Mouse (Mus musculus): Measurements from ENCODE around the gene Exoc8. TPM values are rescaled to one million over a fixed set of nuclear protein-coding genes. Genes with fewer than 3 reads are reported as not detected.

The Exoc8 gene
- polyA plus RNA-seq, 2 experiments: 2.4 to 3.7 TPM

DNA sequence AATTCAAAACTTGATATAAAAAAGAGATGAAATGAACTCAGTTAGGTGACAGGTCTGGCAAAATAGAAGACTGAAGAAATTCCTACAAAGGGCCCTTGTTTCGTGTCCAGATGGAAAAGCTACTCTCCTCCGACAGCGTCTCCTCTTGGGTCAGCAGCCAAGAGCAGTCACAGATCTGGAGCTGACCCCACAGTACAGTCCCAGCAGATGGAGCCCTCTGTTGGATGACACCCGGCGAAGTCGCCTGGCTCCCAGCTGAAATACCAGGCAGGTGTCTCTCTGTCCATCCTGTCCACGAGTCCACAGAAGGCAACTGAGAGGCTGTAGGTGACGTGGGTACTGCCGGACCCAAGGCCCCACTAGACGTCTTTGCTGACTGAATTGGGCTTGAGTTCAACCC, 12.8 kb upstream of the Exoc8 start:
- no peak overlapping the region for H3K4me3 ChIP-seq (ENCODE audit: insufficient read depth in 1 of 2, low read depth in 2 of 2, low read length in 2 of 2)
- DNase-seq (ENCODE audit: low read depth in 3 of 3, low spot score in 3 of 3) (no peak), ATAC-seq (ENCODE audit: insufficient read depth) (no peak)
- H3K4me1 ChIP-seq (replicated peaks; ENCODE audit: control insufficient read depth in 2 of 2, insufficient read depth in 2 of 2, low read length in 1 of 2): 0 out of 4 replicates have a peak, but pooled peaks cover 0 to 2% of the 10 kb centered on the region in 2 experiments
- TF ChIP-seq CTCF (IDR thresholded peaks at IDR 0.05; ENCODE audit: low read depth) (no peak), EP300 (IDR thresholded peaks at IDR 0.05; ENCODE audit: low read depth) (no peak)
- peaks cover 28% of the 10 kb centered on the region for H3K36me3 ChIP-seq (replicated peaks; ENCODE audit: control insufficient read depth, insufficient read depth, low read depth)
- no peaks in the 10 kb centered on the region for H3K9me3 ChIP-seq (ENCODE audit: control insufficient read depth, low read length)
- H3K4me2 ChIP-seq (ENCODE audit: low read depth): no peak overlapping the region
- H3K9ac ChIP-seq (replicated peaks): no peak overlapping the region
- no peaks in the 10 kb centered on the region for H3K27me3 ChIP-seq (ENCODE audit: control insufficient read depth, insufficient read depth, low read length)
- 80% methylated on average over 10 of the region's 10 CpGs for WGBS (ENCODE audit: insufficient replicate concordance)
- no peak overlapping the region for H3K27ac ChIP-seq

DNA sequence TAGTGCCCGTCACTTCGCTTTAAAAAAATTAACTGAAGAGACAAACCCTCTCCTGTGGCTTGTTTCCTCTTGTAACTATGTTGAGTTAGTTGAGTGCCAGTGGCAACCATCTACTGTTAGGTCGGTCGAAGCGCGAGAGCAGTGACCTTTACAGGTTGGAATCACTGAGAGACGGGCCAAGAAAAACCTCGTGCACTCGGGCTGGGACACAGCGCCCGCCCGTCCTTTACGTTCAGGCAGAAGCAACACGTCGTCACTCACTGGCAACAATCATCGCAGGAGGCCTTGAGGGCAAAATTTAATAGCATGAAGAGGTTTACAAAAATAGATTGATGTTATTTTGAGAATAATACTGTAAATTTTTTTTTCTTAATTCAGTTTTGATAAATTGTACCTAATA, 12.4 kb upstream of the Exoc8 start:
- Histone ChIP-seq H3K4me1 (replicated peaks; ENCODE audit: control insufficient read depth in 2 of 2, insufficient read depth in 2 of 2, low read length in 1 of 2) (0 out of 4 replicates have a peak, but pooled peaks cover 0 to 2% of the 10 kb centered on the region in 2 experiments), H3K4me3 (ENCODE audit: insufficient read depth in 1 of 2, low read depth in 2 of 2, low read length in 2 of 2) (no peak overlapping the region), H3K4me2 (ENCODE audit: low read depth) (no peak overlapping the region), H3K9me3 (ENCODE audit: control insufficient read depth, low read length) (no peaks in the 10 kb centered on the region), H3K27me3 (ENCODE audit: control insufficient read depth, insufficient read depth, low read length) (no peaks in the 10 kb centered on the region), H3K27ac (no peak overlapping the region), H3K9ac (replicated peaks) (no peak overlapping the region), H3K36me3 (replicated peaks; ENCODE audit: control insufficient read depth, insufficient read depth, low read depth) (peaks cover 31% of the 10 kb centered on the region)
- no peak for TF ChIP-seq EP300 (IDR thresholded peaks at IDR 0.05; ENCODE audit: low read depth)
- TF ChIP-seq CTCF (IDR thresholded peaks at IDR 0.05; ENCODE audit: low read depth): no peak
- DNase-seq (ENCODE audit: low read depth in 3 of 3, low spot score in 3 of 3) (no peak), ATAC-seq (ENCODE audit: insufficient read depth) (no peak)
- 92% methylated on average over 16 of the region's 16 CpGs for WGBS (ENCODE audit: insufficient replicate concordance)

DNA sequence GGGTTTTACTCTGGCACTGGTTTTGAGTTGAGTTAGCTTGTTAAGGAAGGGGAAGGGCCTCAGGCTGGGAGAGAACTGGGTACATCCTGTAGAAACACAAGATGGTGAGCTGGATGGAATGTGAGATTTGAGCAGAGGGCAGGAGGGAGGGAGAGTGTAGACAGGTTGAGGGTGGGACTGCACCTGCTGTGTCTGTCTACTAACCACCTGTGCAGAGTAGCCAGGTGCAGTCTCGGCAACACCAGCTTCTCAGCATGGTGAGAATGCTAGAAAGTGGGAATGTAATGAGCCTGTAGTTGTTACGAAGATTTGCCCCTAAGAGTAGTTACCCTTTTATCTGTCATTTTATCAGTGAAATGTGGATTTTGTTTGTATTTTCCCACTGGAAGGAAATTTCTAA, 8.0 kb upstream of the Exoc8 start:
- no peak overlapping the region for H3K4me3 ChIP-seq (ENCODE audit: insufficient read depth in 1 of 2, low read depth in 2 of 2, low read length in 2 of 2)
- DNase-seq (ENCODE audit: low read depth in 3 of 3, low spot score in 3 of 3): no peak
- WGBS (ENCODE audit: insufficient replicate concordance): 78% methylated on average over 2 of the region's 2 CpGs
- H3K4me1 ChIP-seq (replicated peaks; ENCODE audit: control insufficient read depth in 2 of 2, insufficient read depth in 2 of 2, low read length in 1 of 2): no peaks in the 10 kb centered on the region
- H3K36me3 ChIP-seq (replicated peaks; ENCODE audit: control insufficient read depth, insufficient read depth, low read depth): peaks cover 59% of the 10 kb centered on the region
- TF ChIP-seq EP300 (IDR thresholded peaks at IDR 0.05; ENCODE audit: low read depth) (no peak), CTCF (IDR thresholded peaks at IDR 0.05; ENCODE audit: low read depth) (no peak)
- H3K4me2 ChIP-seq (ENCODE audit: low read depth): no peak overlapping the region
- ATAC-seq (ENCODE audit: insufficient read depth): no peak
- no peak overlapping the region for H3K27ac ChIP-seq
- H3K27me3 ChIP-seq (ENCODE audit: control insufficient read depth, insufficient read depth, low read length): no peaks in the 10 kb centered on the region
- no peak overlapping the region for H3K9ac ChIP-seq (replicated peaks)
- no peaks in the 10 kb centered on the region for H3K9me3 ChIP-seq (ENCODE audit: control insufficient read depth, low read length)

DNA sequence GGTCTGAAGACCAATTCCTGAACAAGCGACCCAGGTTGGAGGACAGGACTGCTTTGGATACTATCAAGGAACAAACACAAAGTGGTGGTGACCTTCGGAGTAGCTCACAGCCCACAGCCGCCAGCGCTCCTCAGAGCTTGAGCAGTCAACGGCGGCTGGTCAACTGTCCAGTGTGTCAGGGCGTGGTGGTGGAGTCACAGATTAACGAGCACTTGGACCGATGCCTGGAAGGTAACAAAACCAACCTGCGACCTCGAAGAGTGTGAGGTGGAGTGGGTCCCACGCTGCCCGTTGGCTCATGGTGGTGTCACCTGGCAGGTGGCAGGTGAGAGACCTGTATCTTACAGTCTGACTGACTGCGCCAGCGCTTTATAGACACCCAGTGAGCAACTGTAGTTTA, 5.7 kb upstream of the Exoc8 start:
- no peaks in the 10 kb centered on the region for H3K9me3 ChIP-seq (ENCODE audit: control insufficient read depth, low read length)
- WGBS (ENCODE audit: insufficient replicate concordance): 88% methylated on average over 15 of the region's 15 CpGs
- DNase-seq (ENCODE audit: low read depth in 3 of 3, low spot score in 3 of 3) (no peak), ATAC-seq (ENCODE audit: insufficient read depth) (no peak)
- H3K27ac ChIP-seq: no peak overlapping the region
- peaks cover 63% of the 10 kb centered on the region for H3K36me3 ChIP-seq (replicated peaks; ENCODE audit: control insufficient read depth, insufficient read depth, low read depth)
- no peak overlapping the region for H3K4me3 ChIP-seq (ENCODE audit: insufficient read depth in 1 of 2, low read depth in 2 of 2, low read length in 2 of 2)
- H3K4me2 ChIP-seq (ENCODE audit: low read depth): no peak overlapping the region
- H3K9ac ChIP-seq (replicated peaks): no peak overlapping the region
- TF ChIP-seq CTCF (IDR thresholded peaks at IDR 0.05; ENCODE audit: low read depth): no peak
- no peak for TF ChIP-seq EP300 (IDR thresholded peaks at IDR 0.05; ENCODE audit: low read depth)
- peaks cover 6 to 9% of the 10 kb centered on the region in 2 experiments for H3K4me1 ChIP-seq (replicated peaks; ENCODE audit: control insufficient read depth in 2 of 2, insufficient read depth in 2 of 2, low read length in 1 of 2)
- H3K27me3 ChIP-seq (ENCODE audit: control insufficient read depth, insufficient read depth, low read length): no peaks in the 10 kb centered on the region

DNA sequence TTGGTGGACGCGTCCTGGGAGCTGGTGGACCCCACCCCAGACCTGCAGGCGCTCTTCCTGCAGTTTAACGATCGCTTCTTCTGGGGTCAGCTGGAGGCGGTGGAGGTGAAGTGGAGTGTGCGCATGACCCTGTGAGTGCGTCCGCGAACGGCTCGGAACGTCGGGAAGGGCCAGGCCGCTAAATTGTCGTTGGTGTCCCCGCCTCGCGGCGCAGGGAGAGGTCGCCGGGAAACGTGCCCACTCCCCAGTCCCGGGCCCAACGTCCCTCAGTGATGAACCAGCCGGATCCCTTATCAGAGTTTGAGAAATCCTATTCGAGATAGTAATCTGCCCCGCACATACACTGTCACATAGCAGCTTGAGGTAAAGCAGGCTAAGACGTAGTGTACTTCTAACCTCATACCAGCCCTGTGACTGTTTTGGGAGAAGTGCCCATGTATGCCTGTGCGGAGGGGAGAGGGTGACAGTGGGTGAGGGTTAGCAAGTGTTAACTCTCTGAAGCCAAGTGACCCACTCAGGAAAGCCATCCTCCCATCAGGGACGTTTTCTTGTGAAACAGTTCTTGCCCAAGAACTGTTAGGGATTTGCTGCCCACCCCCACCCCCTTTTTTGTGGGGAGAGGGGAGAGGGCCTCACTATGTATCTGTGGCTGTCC, 873 bp upstream of the Exoc8 start:
- Histone ChIP-seq H3K4me1 (replicated peaks; ENCODE audit: control insufficient read depth in 2 of 2, insufficient read depth in 2 of 2, low read length in 1 of 2) (peaks cover 9 to 12% of the 10 kb centered on the region in 2 experiments), H3K36me3 (replicated peaks; ENCODE audit: control insufficient read depth, insufficient read depth, low read depth) (peaks cover 48% of the 10 kb centered on the region), H3K9ac (replicated peaks) (peak overlapping the region; percentile 75), H3K4me2 (ENCODE audit: low read depth) (peak overlapping the region; percentile 84), H3K9me3 (ENCODE audit: control insufficient read depth, low read length) (no peaks in the 10 kb centered on the region), H3K27me3 (ENCODE audit: control insufficient read depth, insufficient read depth, low read length) (no peaks in the 10 kb centered on the region), H3K4me3 (ENCODE audit: insufficient read depth in 1 of 2, low read depth in 2 of 2, low read length in 2 of 2) (peak overlapping the region; percentile 83 to 84), H3K27ac (no peak overlapping the region; the same call in 1 of the 2 replicates)
- ATAC-seq (ENCODE audit: insufficient read depth) (no peak), DNase-seq (ENCODE audit: low read depth in 3 of 3, low spot score in 3 of 3) (peak in 1 of 3 experiments; percentile 10)
- TF ChIP-seq EP300 (IDR thresholded peaks at IDR 0.05; ENCODE audit: low read depth): no peak
- no peak for TF ChIP-seq CTCF (IDR thresholded peaks at IDR 0.05; ENCODE audit: low read depth)
- WGBS (ENCODE audit: insufficient replicate concordance): 3% methylated on average over 31 of the region's 31 CpGs

Data from liver, embryonic 14.5 days (tissue).